9 mouse cellular contexts compared by ENCODE assay signal in the genomic region with DNA sequence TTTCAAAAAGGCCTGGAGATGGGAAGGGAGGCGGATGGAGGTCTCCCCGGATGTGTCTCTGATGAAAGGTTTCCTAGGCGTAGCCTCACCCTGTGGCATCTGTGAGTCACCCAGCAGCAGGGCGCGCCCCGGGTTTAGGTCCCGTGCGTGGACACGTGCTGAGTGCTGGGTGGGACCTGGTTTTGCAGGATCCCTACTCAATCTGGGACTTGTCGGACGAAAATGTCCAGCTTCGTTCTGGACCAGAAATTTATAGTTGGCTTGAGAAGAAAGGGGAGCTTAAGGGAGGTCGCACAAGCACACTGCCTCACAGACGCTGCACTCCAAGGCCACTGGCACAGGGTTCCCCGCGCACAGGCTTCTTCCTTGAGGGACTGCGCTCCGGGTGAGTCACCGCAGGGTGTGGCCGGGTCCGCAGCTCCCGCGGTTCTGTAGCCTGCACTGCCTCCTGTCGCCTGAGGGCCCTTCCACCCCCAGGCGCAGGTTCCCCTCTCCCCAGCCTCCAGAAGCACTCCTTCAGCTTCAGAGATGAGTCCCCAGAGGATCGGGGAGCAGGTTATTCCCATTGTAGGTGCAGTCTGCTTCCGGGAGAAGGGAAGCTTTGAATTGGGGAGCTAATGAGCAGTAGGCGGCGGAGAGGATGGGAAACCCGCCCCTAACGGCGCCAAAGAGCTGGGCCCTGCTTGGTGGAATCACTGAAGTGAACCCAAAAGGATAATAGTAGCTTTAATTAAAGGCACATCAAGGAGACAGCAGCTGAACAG. TPM values are rescaled to one million over a fixed set of nuclear protein-coding genes. Genes with fewer than 3 reads are reported as not detected.
DNase-seq lines count a peak whose midpoint lies in the region; ATAC-seq and TF ChIP-seq lines count a peak whose summit lies in the region.
"Had no signal": no experiment of that assay in that cellular context is flagged by ENCODE, and none has a peak within 500 bp of the region (broad histone marks: within the 10 kb centered on the region; RNA-seq: fewer than 3 reads in every experiment).

No protein-coding gene starts in this region.

- peak; percentile 79 for DNase-seq in brain, embryonic 14.5 days (ENCODE audit: low read depth)
- peak; percentile 72 for DNase-seq in kidney, postnatal 14 days
- DNase-seq in liver, postnatal 0 days = peak; percentile 51
- DNase-seq in neural tube, embryonic 11.5 days (ENCODE audit: low spot score) = peak; percentile 67
- peak; percentile 55 for DNase-seq in thymus, postnatal 4 days

- H3K9me3 ChIP-seq in ES-Bruce4 (replicated peaks; ENCODE audit: control insufficient read depth, insufficient read depth, low read length, poor library complexity, severe bottlenecking) = peaks cover 16% of the 10 kb centered on the region
- H3K9me3 ChIP-seq in forebrain, embryonic 12.5 days = no peaks in the 10 kb centered on the region
- H3K9me3 ChIP-seq in heart, embryonic 16.5 days (replicated peaks; ENCODE audit: control insufficient read depth, low read length) = no peaks in the 10 kb centered on the region
- H3K9me3 ChIP-seq in liver, postnatal 0 days (ENCODE audit: low read length) = no peaks in the 10 kb centered on the region
- no peaks in the 10 kb centered on the region for H3K9me3 ChIP-seq in neural tube, embryonic 11.5 days (ENCODE audit: control insufficient read depth, low read length)

- peak; percentile 78 for ATAC-seq in forebrain, embryonic 12.5 days (ENCODE audit: low FRiP score)
- ATAC-seq in heart, embryonic 16.5 days (replicated peaks; ENCODE audit: extremely low read depth, insufficient read depth, low FRiP score) = peak; percentile 80; the same call in 1 of the 2 replicates
- ATAC-seq in liver, postnatal 0 days = peak; percentile 77
- peak; percentile 78 for ATAC-seq in neural tube, embryonic 11.5 days (ENCODE audit: insufficient read depth, low FRiP score, low TSS enrichment)

- peak overlapping the region; percentile 75 for H3K27ac ChIP-seq in ES-Bruce4 (ENCODE audit: insufficient read depth, low read length)
- H3K27ac ChIP-seq in forebrain, embryonic 12.5 days = no peak overlapping the region
- no peak overlapping the region for H3K27ac ChIP-seq in heart, embryonic 16.5 days (ENCODE audit: low read length)
- H3K27ac ChIP-seq in liver, postnatal 0 days (ENCODE audit: low read depth) = no peak overlapping the region
- H3K27ac ChIP-seq in neural tube, embryonic 11.5 days (ENCODE audit: low read depth, low read length) = no peak overlapping the region

- peak overlapping the region; percentile 45 for H3K9ac ChIP-seq in ES-Bruce4 (ENCODE audit: low read depth, poor library complexity, severe bottlenecking)
- H3K9ac ChIP-seq in forebrain, embryonic 12.5 days = peak overlapping the region; percentile 49
- H3K9ac ChIP-seq in heart, embryonic 16.5 days (ENCODE audit: low read length) = peak overlapping the region; percentile 69
- H3K9ac ChIP-seq in liver, postnatal 0 days (replicated peaks) = no peak overlapping the region
- peak overlapping the region; percentile 65 for H3K9ac ChIP-seq in neural tube, embryonic 11.5 days (ENCODE audit: low read length)

- H3K36me3 ChIP-seq in ES-Bruce4 (ENCODE audit: control insufficient read depth, insufficient read depth, low read length, poor library complexity, severe bottlenecking) = no peaks in the 10 kb centered on the region
- H3K36me3 ChIP-seq in forebrain, embryonic 12.5 days (replicated peaks) = no peaks in the 10 kb centered on the region
- H3K36me3 ChIP-seq in heart, embryonic 16.5 days (ENCODE audit: control insufficient read depth, insufficient read depth) = no peaks in the 10 kb centered on the region
- no peaks in the 10 kb centered on the region for H3K36me3 ChIP-seq in liver, postnatal 0 days (replicated peaks; ENCODE audit: insufficient read depth, low read length)
- no peaks in the 10 kb centered on the region for H3K36me3 ChIP-seq in neural tube, embryonic 11.5 days (ENCODE audit: control insufficient read depth, insufficient read depth, low read length)

- under 1% methylated on average over 32 of the region's 32 CpGs for WGBS in forebrain, embryonic 12.5 days
- WGBS in heart, embryonic 16.5 days = 5% methylated on average over 32 of the region's 32 CpGs
- 10% methylated on average over 32 of the region's 32 CpGs for WGBS in liver, postnatal 0 days (ENCODE audit: insufficient replicate concordance)
- 2% methylated on average over 32 of the region's 32 CpGs for WGBS in neural tube, embryonic 11.5 days

- TF ChIP-seq POLR2A in ES-Bruce4 (IDR thresholded peaks at IDR 0.05; ENCODE audit: insufficient read depth, low read length) = no peak
- TF ChIP-seq POLR2A in brain, embryonic 14.5 days (IDR thresholded peaks at IDR 0.05; ENCODE audit: borderline replicate concordance, extremely low read depth, insufficient read depth, insufficient read length, poor library complexity, severe bottlenecking) = no peak

- TF ChIP-seq EP300 in ES-Bruce4 (IDR thresholded peaks at IDR 0.05; ENCODE audit: insufficient read depth, low read depth, low read length) = peak; percentile 68
- no peak for TF ChIP-seq EP300 in liver, postnatal 0 days (IDR thresholded peaks at IDR 0.05; ENCODE audit: low read depth)

- H3K4me2 ChIP-seq in forebrain, embryonic 12.5 days = peak overlapping the region; percentile 71
- peak overlapping the region; percentile 96 for H3K4me2 ChIP-seq in heart, embryonic 16.5 days (ENCODE audit: low read depth, low read length)
- peak overlapping the region; percentile 70 for H3K4me2 ChIP-seq in liver, postnatal 0 days (ENCODE audit: low read depth, low read length)
- peak overlapping the region; percentile 82 for H3K4me2 ChIP-seq in neural tube, embryonic 11.5 days (ENCODE audit: low read depth)

- no peaks in the 10 kb centered on the region for H3K27me3 ChIP-seq in ES-Bruce4 (ENCODE audit: control insufficient read depth, insufficient read depth, low read length, poor library complexity, severe bottlenecking)
- peaks cover 16% of the 10 kb centered on the region for H3K27me3 ChIP-seq in forebrain, embryonic 12.5 days
- no peaks in the 10 kb centered on the region for H3K27me3 ChIP-seq in heart, embryonic 16.5 days (ENCODE audit: control insufficient read depth, insufficient read depth, low read length)
- no peaks in the 10 kb centered on the region for H3K27me3 ChIP-seq in liver, postnatal 0 days (ENCODE audit: insufficient read depth, low read length)
- no peaks in the 10 kb centered on the region for H3K27me3 ChIP-seq in neural tube, embryonic 11.5 days (ENCODE audit: control insufficient read depth, insufficient read depth, low read length)

- no peak for TF ChIP-seq CTCF in ES-Bruce4 (IDR thresholded peaks at IDR 0.05; ENCODE audit: low read depth, low read length)
- TF ChIP-seq CTCF in brain, embryonic 14.5 days (IDR thresholded peaks at IDR 0.05; ENCODE audit: borderline replicate concordance, extremely low read depth, insufficient read depth, insufficient read length) = peak; percentile 12; the same call in 1 of the 2 replicates
- peak; percentile 50 for TF ChIP-seq CTCF in liver, postnatal 0 days (IDR thresholded peaks at IDR 0.05; ENCODE audit: low read depth)

- H3K4me3 ChIP-seq in ES-Bruce4 (ENCODE audit: low read depth, low read length) = peak overlapping the region; percentile 52
- H3K4me3 ChIP-seq in forebrain, embryonic 12.5 days (replicated peaks) = peak overlapping the region; percentile 42
- peak overlapping the region; percentile 57 for H3K4me3 ChIP-seq in heart, embryonic 16.5 days (ENCODE audit: low read length)
- H3K4me3 ChIP-seq in liver, postnatal 0 days (ENCODE audit: low read depth, low read length) = peak overlapping the region; percentile 27
- peak overlapping the region; percentile 38 for H3K4me3 ChIP-seq in neural tube, embryonic 11.5 days (ENCODE audit: low read depth, low read length)

- H3K4me1 ChIP-seq in ES-Bruce4 (ENCODE audit: control insufficient read depth, insufficient read depth, low read length) = peaks cover 7% of the 10 kb centered on the region
- H3K4me1 ChIP-seq in forebrain, embryonic 12.5 days = peaks cover 7% of the 10 kb centered on the region
- H3K4me1 ChIP-seq in heart, embryonic 16.5 days (ENCODE audit: control insufficient read depth, insufficient read depth, low read length) = peaks cover 4% of the 10 kb centered on the region; the same call in 1 of the 2 replicates
- peaks cover 12% of the 10 kb centered on the region for H3K4me1 ChIP-seq in liver, postnatal 0 days (ENCODE audit: insufficient read depth)
- H3K4me1 ChIP-seq in neural tube, embryonic 11.5 days (ENCODE audit: control insufficient read depth, insufficient read depth, low read length) = 0 out of 2 replicates have a peak, but pooled peaks cover 2% of the 10 kb centered on the region

RNA-seq across cellular contexts. Expression of a gene that starts 8.4 kb away (rescaled TPM):
- polyA plus RNA-seq in ES-Bruce4 (2011; ENCODE audit: insufficient read depth, insufficient read length, low read depth, missing spikeins) = 3.5 and 5.7 TPM in 2 replicates
- 0.85 TPM in 1 of 2 replicates, not detected in the other for polyA plus RNA-seq in brain, embryonic 14.5 days (2012; rRNA removed)
- not detected in 2 replicates for polyA plus RNA-seq in forebrain, embryonic 12.5 days (2016; fragmentation: Nextera tagmentation; extraction: Ambion mirVana)
- not detected in 2 replicates for polyA plus RNA-seq in heart, embryonic 16.5 days (2015; fragmentation: Nextera tagmentation; extraction: Ambion mirVana)
- polyA plus RNA-seq in liver, postnatal 0 days (2015; fragmentation: Nextera tagmentation; extraction: Ambion mirVana) = 5.8 and 5.9 TPM in 2 replicates
- polyA plus RNA-seq in neural tube, embryonic 11.5 days (2014; fragmentation: Nextera tagmentation; extraction: Ambion mirVana) = not detected in 2 replicates
- polyA plus RNA-seq: frontal cortex, adult 2 months had no signal

RNA-seq across cellular contexts. Expression of a gene that starts 10.9 kb away (rescaled TPM):
- polyA plus RNA-seq in ES-Bruce4 (2011; ENCODE audit: insufficient read depth, insufficient read length, low read depth, missing spikeins) = 2.2 and 3.2 TPM in 2 replicates
- 36.7 and 103 TPM in 2 replicates for polyA plus RNA-seq in brain, embryonic 14.5 days (2012; rRNA removed)
- 4.3 and 7.5 TPM in 2 replicates for polyA plus RNA-seq in forebrain, embryonic 12.5 days (2016; fragmentation: Nextera tagmentation; extraction: Ambion mirVana)
- polyA plus RNA-seq in heart, embryonic 16.5 days (2015; fragmentation: Nextera tagmentation; extraction: Ambion mirVana) = 2.3 and 3.7 TPM in 2 replicates
- polyA plus RNA-seq in liver, postnatal 0 days (2015; fragmentation: Nextera tagmentation; extraction: Ambion mirVana) = 0.34 and 0.72 TPM in 2 replicates
- polyA plus RNA-seq in neural tube, embryonic 11.5 days (2014; fragmentation: Nextera tagmentation; extraction: Ambion mirVana) = 269 and 295 TPM in 2 replicates

RNA-seq across cellular contexts. Expression of a gene that starts 11.6 kb away (rescaled TPM):
- 1.3 and 1.7 TPM in 2 replicates for polyA plus RNA-seq in ES-Bruce4 (2011; ENCODE audit: insufficient read depth, insufficient read length, low read depth, missing spikeins)
- 2.5 and 4.5 TPM in 2 replicates for polyA plus RNA-seq in brain, embryonic 14.5 days (2012; rRNA removed)
- polyA plus RNA-seq in forebrain, embryonic 12.5 days (2016; fragmentation: Nextera tagmentation; extraction: Ambion mirVana) = 5.5 and 6.1 TPM in 2 replicates
- 28.2 and 28.7 TPM in 2 replicates for polyA plus RNA-seq in heart, embryonic 16.5 days (2015; fragmentation: Nextera tagmentation; extraction: Ambion mirVana)
- polyA plus RNA-seq in liver, postnatal 0 days (2015; fragmentation: Nextera tagmentation; extraction: Ambion mirVana) = 3.2 and 3.3 TPM in 2 replicates
- 7.3 and 8.3 TPM in 2 replicates for polyA plus RNA-seq in neural tube, embryonic 11.5 days (2014; fragmentation: Nextera tagmentation; extraction: Ambion mirVana)

RNA-seq across cellular contexts. Expression of a gene that starts 53.1 kb away (rescaled TPM):
- polyA plus RNA-seq in ES-Bruce4 (2011; ENCODE audit: insufficient read depth, insufficient read length, low read depth, missing spikeins) = 285 and 305 TPM in 2 replicates
- polyA plus RNA-seq in brain, embryonic 14.5 days (2012; rRNA removed) = 78.7 and 99.3 TPM in 2 replicates
- 85.9 and 87.8 TPM in 2 replicates for polyA plus RNA-seq in forebrain, embryonic 12.5 days (2016; fragmentation: Nextera tagmentation; extraction: Ambion mirVana)
- polyA plus RNA-seq in heart, embryonic 16.5 days (2015; fragmentation: Nextera tagmentation; extraction: Ambion mirVana) = 54.1 and 56.8 TPM in 2 replicates
- polyA plus RNA-seq in liver, postnatal 0 days (2015; fragmentation: Nextera tagmentation; extraction: Ambion mirVana) = 159 and 163 TPM in 2 replicates
- 96.0 and 97.3 TPM in 2 replicates for polyA plus RNA-seq in neural tube, embryonic 11.5 days (2014; fragmentation: Nextera tagmentation; extraction: Ambion mirVana)

RNA-seq across cellular contexts. Expression of a gene that starts 53.4 kb away (rescaled TPM):
- 26.7 and 32.5 TPM in 2 replicates for polyA plus RNA-seq in ES-Bruce4 (2011; ENCODE audit: insufficient read depth, insufficient read length, low read depth, missing spikeins)
- polyA plus RNA-seq in brain, embryonic 14.5 days (2012; rRNA removed) = 4.0 and 4.2 TPM in 2 replicates
- 8.7 and 11.0 TPM in 2 replicates for polyA plus RNA-seq in forebrain, embryonic 12.5 days (2016; fragmentation: Nextera tagmentation; extraction: Ambion mirVana)
- polyA plus RNA-seq in heart, embryonic 16.5 days (2015; fragmentation: Nextera tagmentation; extraction: Ambion mirVana) = 7.7 and 8.9 TPM in 2 replicates
- polyA plus RNA-seq in liver, postnatal 0 days (2015; fragmentation: Nextera tagmentation; extraction: Ambion mirVana) = 10.7 and 13.6 TPM in 2 replicates
- 7.7 and 8.8 TPM in 2 replicates for polyA plus RNA-seq in neural tube, embryonic 11.5 days (2014; fragmentation: Nextera tagmentation; extraction: Ambion mirVana)
